Mouse (Mus musculus) left cerebral cortex, adult 8-10 months (tissue): ENCODE data around the gene Cactin. TPM values are rescaled to one million over a fixed set of nuclear protein-coding genes. Genes with fewer than 3 reads are reported as not detected.
A peak's percentile ranks its signal among the peaks of the same experiment; 100 is the strongest.

Experiments
- DNase-seq, 2 experiments: peaks; one replicate each; pipeline ENCODE4 v3.0.0; 2022; ENCODE audit warnings: low spot score in 2 of 2
- microRNA-seq, 2 experiments: library from miRNA; unstranded; fragments of <30 nt; microRNA quantifications; one replicate each; pipeline ENCODE4 v1.2.0; 2022
- total RNA-seq, 4 experiments: library from RNA; stranded (reverse); gene quantifications; 2 replicates each; pipeline ENCODE4 v1.2.4; 2022

Gene Cactin
- total RNA-seq, 4 experiments from 2014 or later: 27.7 to 30.9 (median 29.2) TPM

GRCm38 (mm10) chr10:81363436-81364346 lies 42.8 kb downstream of the Cactin start:
- no peak for DNase-seq

- DNase-seq: no peak
Observed at GRCm38 (mm10) chr10:81364666-81365065, 43.8 kb downstream of the Cactin start.

DNA sequence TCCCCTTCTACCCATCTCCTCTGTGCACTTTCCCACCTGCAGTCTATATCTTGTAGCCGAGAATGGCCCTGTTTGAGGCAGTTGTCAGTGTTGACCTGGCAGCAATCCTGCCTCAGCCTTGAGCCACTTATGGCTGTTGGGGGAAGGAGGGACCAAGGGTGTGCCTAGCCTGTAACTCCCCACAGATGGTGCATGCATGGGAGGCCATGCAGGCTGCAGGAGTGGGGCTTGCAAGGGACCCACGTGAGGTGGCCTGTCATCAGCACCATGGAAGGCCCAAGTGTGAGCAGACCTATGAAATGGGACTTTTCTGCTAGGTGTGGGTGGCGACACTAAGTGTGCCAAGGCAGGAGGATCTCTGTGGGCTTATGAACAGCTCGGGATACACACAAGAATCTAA lies 44.2 kb downstream of the Cactin start:
- peak in 1 of 2 experiments; percentile 67 for DNase-seq

- DNase-seq: no peak
Observed at GRCm38 (mm10) chr10:81365672-81366476, 45.0 kb downstream of the Cactin start, which contains the start of gene 4930404N11Rik. Gene 4930404N11Rik, minus strand, starts transcription at chr10:81365816.

GRCm38 (mm10) chr10:81366477-81367206 lies 45.7 kb downstream of the Cactin start:
- no peak for DNase-seq

DNA sequence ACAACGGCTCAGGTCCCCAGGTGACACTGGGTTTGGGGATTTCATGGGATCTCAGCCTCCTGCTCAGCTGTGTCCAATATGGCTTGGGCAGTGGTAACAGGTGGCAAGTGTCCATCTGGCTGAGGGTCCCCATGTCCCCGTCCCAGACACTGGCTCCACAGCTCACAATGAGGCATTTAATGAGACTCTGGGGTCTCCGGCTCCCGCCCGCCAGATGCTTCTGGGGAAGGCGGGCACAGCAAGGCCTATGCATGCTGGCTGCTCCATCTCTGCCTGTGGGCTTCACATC lies 46.2 kb downstream of the Cactin start:
- no peak for DNase-seq

- DNase-seq: no peak
Observed at GRCm38 (mm10) chr10:81375322-81375721, 54.4 kb downstream of the Cactin start.

Small RNA genes lying within 50 kb of the gene (microRNA-seq; reads per million reads assigned to microRNA genes)
- gene Mir3057: 24.9 to 40.0 reads per million in 2 experiments

Other genes starting within 250 kb of the Cactin start
- gene Creb3l3, start 222.2 kb upstream of the Cactin start, total RNA-seq: under 1 TPM in 3 of 4 experiments, not detected in 1; 0.28 to 0.48 (median 0.37) TPM
- 100 to 1,000 TPM; 121 to 132 (median 126) TPM for gene Map2k2, start 215.2 kb upstream of the Cactin start, total RNA-seq
- 100 to 1,000 TPM; 106 to 115 (median 112) TPM for gene Zbtb7a, start 185.9 kb upstream of the Cactin start, total RNA-seq
- gene Pias4, start 153.2 kb upstream of the Cactin start, total RNA-seq: 10 to 100 TPM; 22.0 to 30.4 (median 27.9) TPM
- 100 to 1,000 TPM; 928 to 998 (median 954) TPM for gene Eef2, start 144.5 kb upstream of the Cactin start, total RNA-seq
- gene Dapk3, start 138.1 kb upstream of the Cactin start, total RNA-seq: 10 to 100 TPM; 65.1 to 70.9 (median 68.9) TPM
- not detected for gene 4930442H23Rik, start 137.3 kb upstream of the Cactin start, total RNA-seq
- gene Nmrk2, start 119.1 kb upstream of the Cactin start, total RNA-seq: under 1 TPM in 1 of 4 experiments, not detected in 3; 0.18 TPM
- 100 to 1,000 TPM; 165 to 189 (median 171) TPM for gene Atcay, start 90.3 kb upstream of the Cactin start, total RNA-seq
- 10 to 100 TPM; 58.4 to 65.1 (median 60.8) TPM for gene Zfr2, start 87.9 kb upstream of the Cactin start, total RNA-seq
- 100 to 1,000 TPM; 167 to 192 (median 183) TPM for gene Matk, start 68.2 kb upstream of the Cactin start, total RNA-seq
- 10 to 100 TPM; 39.8 to 51.5 (median 47.8) TPM for gene Mrpl54, start 54.2 kb upstream of the Cactin start, total RNA-seq
- 10 to 100 TPM; 24.3 to 38.6 (median 27.6) TPM for gene Apba3, start 54.1 kb upstream of the Cactin start, total RNA-seq
- under 1 TPM in 3 of 4 experiments, not detected in 1; 0.23 to 1.00 (median 0.27) TPM for gene Tjp3, start 29.5 kb upstream of the Cactin start, total RNA-seq
- 100 to 1,000 TPM; 355 to 367 (median 361) TPM for gene Pip5k1c, start 28.1 kb upstream of the Cactin start, total RNA-seq
- 1 to 10 TPM in 2 of 4 experiments, under 1 TPM in 2; 0.63 to 1.3 (median 0.93) TPM for gene Tbxa2r, start 7.6 kb downstream of the Cactin start, total RNA-seq
- 1 to 10 TPM; 2.0 to 2.3 (median 2.2) TPM for gene Gipc3, start 22.2 kb downstream of the Cactin start, total RNA-seq
- 10 to 100 TPM; 20.2 to 31.9 (median 27.2) TPM for gene Hmg20b, start 29.4 kb downstream of the Cactin start, total RNA-seq
- 10 to 100 TPM; 36.8 to 42.2 (median 37.9) TPM for gene Mfsd12, start 36.4 kb downstream of the Cactin start, total RNA-seq
- gene 4930404N11Rik, start 44.7 kb downstream of the Cactin start, total RNA-seq: 1 to 10 TPM in 3 of 4 experiments, under 1 TPM in 1; 0.77 to 2.4 (median 1.2) TPM
- gene Fzr1, start 57.4 kb downstream of the Cactin start, total RNA-seq: 10 to 100 TPM; 66.8 to 73.4 (median 70.6) TPM
- gene Dohh, start 63.3 kb downstream of the Cactin start, total RNA-seq: 10 to 100 TPM; 81.4 to 89.7 (median 85.5) TPM
- gene Gm48551, start 63.4 kb downstream of the Cactin start, total RNA-seq: 1 to 10 TPM; 2.0 to 5.2 (median 4.0) TPM
- 1 to 10 TPM; 2.5 to 3.3 (median 2.6) TPM for gene Gm48552, start 67.9 kb downstream of the Cactin start, total RNA-seq
- gene Smim24, start 71.9 kb downstream of the Cactin start, total RNA-seq: 1 to 10 TPM in 2 of 4 experiments, under 1 TPM in 2; 0.50 to 1.6 (median 0.84) TPM
- gene Nfic, start 134.5 kb downstream of the Cactin start, total RNA-seq: 10 to 100 TPM; 83.3 to 98.1 (median 85.4) TPM
- gene Celf5, start 161.6 kb downstream of the Cactin start, total RNA-seq: 100 to 1,000 TPM; 229 to 265 (median 242) TPM
- gene Ncln, start 175.3 kb downstream of the Cactin start, total RNA-seq: 10 to 100 TPM; 70.9 to 91.6 (median 73.7) TPM
- gene S1pr4, start 179.0 kb downstream of the Cactin start, total RNA-seq: 1 to 10 TPM in 2 of 4 experiments, under 1 TPM in 2; 0.41 to 1.2 (median 0.89) TPM
- gene Gna15, start 203.1 kb downstream of the Cactin start, total RNA-seq: 1 to 10 TPM; 3.4 to 6.1 (median 5.3) TPM
- 100 to 1,000 TPM in 3 of 4 experiments, 10 to 100 TPM in 1; 99.3 to 110 (median 101) TPM for gene Gna11, start 224.1 kb downstream of the Cactin start, total RNA-seq
- gene Aes, start 238.4 kb downstream of the Cactin start, total RNA-seq: 100 to 1,000 TPM; 719 to 760 (median 743) TPM